Mouse (Mus musculus) heart, adult 2 months (tissue): ENCODE data around the gene Hdgfl3. TPM values are rescaled to one million over a fixed set of nuclear protein-coding genes. Genes with fewer than 3 reads are reported as not detected.

Experiments
- DNase-seq, 2 experiments: peaks; one replicate each; pipeline ENCODE4 v3.0.0; 2021
- H3K27ac ChIP-seq: fragments of 200-600 bp; 2 replicates; pipeline ENCODE4 v1.8.1; 2022
- H3K27me3 ChIP-seq: fragments of 200-500 bp; 2 replicates; pipeline ENCODE4 v1.6.1; 2012; ENCODE audit warnings: mild to moderate bottlenecking, low read length, inconsistent platforms, mixed read lengths; ENCODE audit not compliant: control insufficient read depth, insufficient read depth
- H3K36me3 ChIP-seq: fragments of 200-500 bp; 2 replicates; pipeline ENCODE4 v1.6.1; 2012; ENCODE audit warnings: low read length, inconsistent platforms; ENCODE audit not compliant: control insufficient read depth, insufficient read depth
- H3K4me1 ChIP-seq: fragments of 200-500 bp; 2 replicates; pipeline ENCODE4 v1.6.1; 2011; ENCODE audit warnings: low read length; ENCODE audit not compliant: control insufficient read depth, insufficient read depth
- H3K4me3 ChIP-seq: fragments of 200-600 bp; 2 replicates; pipeline ENCODE4 v1.8.1; 2022
- H3K79me2 ChIP-seq: fragments of 200-500 bp; replicated peaks from 2 replicates; pipeline ENCODE4 v1.6.1; 2012; ENCODE audit warnings: mild to moderate bottlenecking, inconsistent platforms, low read length, moderate library complexity, mixed read lengths; ENCODE audit not compliant: control insufficient read depth, insufficient read depth
- H3K9ac ChIP-seq: fragments of 200-500 bp; 2 replicates; pipeline ENCODE4 v1.6.1; 2012; ENCODE audit warnings: low read depth, mild to moderate bottlenecking, control low read depth, inconsistent platforms, low read length, mixed read lengths
- CTCF ChIP-seq: fragments of 200-600 bp; IDR thresholded peaks from 2 replicates; pipeline ENCODE4 v1.8.1; 2022; ENCODE audit warnings: antibody characterized with exemption, mild to moderate bottlenecking, moderate library complexity
- EP300 ChIP-seq: fragments of 200-500 bp; IDR thresholded peaks from 2 replicates; pipeline ENCODE4 v1.6.1; 2011; ENCODE audit warnings: low read depth, low read length, control low read depth; ENCODE audit not compliant: insufficient read depth
- POLR2A ChIP-seq: fragments of 200-500 bp; IDR thresholded peaks from 2 replicates; pipeline ENCODE4 v1.6.1; 2011; ENCODE audit warnings: mild to moderate bottlenecking, low read depth, low read length, control low read depth; ENCODE audit not compliant: insufficient read depth
- WGBS: fragments of 180-500 bp; shearing (Covaris S2); methylation state at CpG from one replicate; pipeline ENCODE4 v1.1.7; 2018; 5-methylcytosine and 5-hydroxymethylcytosine counted together
- intact Hi-C: fragments of 180-260 bp; cut with DNase I; formaldehyde crosslinking; loops from one replicate; pipeline ENCODE4 v1.15.1; 2025
- polyA plus RNA-seq: library from polyadenylated mRNA; depleted of rRNA; stranded (reverse); fragments of >200 nt; gene quantifications from 2 replicates; pipeline ENCODE4 v1.2.3, GENCODE M21; 2012
- total RNA-seq, 2 experiments: library from RNA; stranded (reverse); gene quantifications; 2 replicates each; pipeline ENCODE4 v1.2.3; 2021

Hdgfl3 gene
- total and polyA plus RNA-seq, 3 experiments, result 1.8 to 8.0 (median 7.8) TPM

DNA sequence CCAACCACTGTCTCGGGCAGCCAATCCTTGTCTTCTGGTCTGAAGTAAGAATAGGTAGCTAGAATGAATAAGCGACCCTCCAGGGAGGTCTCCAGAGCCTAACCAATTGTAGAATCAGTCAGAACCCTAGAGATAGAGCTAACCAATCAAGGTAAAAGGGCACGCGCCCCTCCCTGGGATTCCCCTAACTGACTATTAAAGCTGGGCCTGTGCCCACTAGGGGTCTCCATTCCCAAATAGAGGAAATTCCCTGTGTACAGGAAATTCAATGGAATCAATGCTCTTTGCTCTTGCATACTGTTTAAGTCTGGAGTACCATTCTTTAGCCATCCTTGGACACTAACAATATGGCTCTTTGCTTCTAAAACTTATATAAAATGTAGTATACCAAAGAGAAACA, 11.1 kb upstream of the Hdgfl3 start:
- H3K79me2 ChIP-seq, result no peaks in the 10 kb centered on the region
- H3K9ac ChIP-seq, result no peak overlapping the region
- H3K27me3 ChIP-seq, result no peaks in the 10 kb centered on the region
- no peaks in the 10 kb centered on the region for H3K36me3 ChIP-seq
- H3K27ac ChIP-seq, result no peak overlapping the region
- H3K4me1 ChIP-seq, result no peaks in the 10 kb centered on the region
- DNase-seq, result no peak
- intact Hi-C loops, result no loop called here
- H3K4me3 ChIP-seq, result no peak overlapping the region
- WGBS, result 37% methylated on average over 4 of the region's 4 CpGs
- no peak for TF ChIP-seq POLR2A
- TF ChIP-seq CTCF, result no peak
- TF ChIP-seq EP300, result no peak

- no peak overlapping the region; the same call in 1 of the 2 replicates for H3K27ac ChIP-seq
- H3K4me3 ChIP-seq, result peak overlapping the region; percentile 95; the same call in 1 of the 2 replicates
- H3K4me1 ChIP-seq, result no peaks in the 10 kb centered on the region
- TF ChIP-seq EP300, result no peak
- TF ChIP-seq CTCF, result no peak
- no peak for TF ChIP-seq POLR2A
- 32% methylated on average over 5 of the region's 5 CpGs for WGBS
- peak overlapping the region; percentile 49; the same call in 1 of the 2 replicates for H3K9ac ChIP-seq
- H3K36me3 ChIP-seq, result peaks cover 2% of the 10 kb centered on the region; the same call in 1 of the 2 replicates
- intact Hi-C loops, result loop anchor here (5.0 kb wide), 1 partner anchor 68 kb away; no protein-coding TSS in a partner anchor
- H3K27me3 ChIP-seq, result no peaks in the 10 kb centered on the region
- DNase-seq, result no peak
- H3K79me2 ChIP-seq, result no peaks in the 10 kb centered on the region
Measured at GRCm38 (mm10) chr7:81934806-81935205, 533 bp upstream of the Hdgfl3 start.

GRCm38 (mm10) chr7:81933601-81934266, 539 bp downstream of the Hdgfl3 start:
- H3K4me3 ChIP-seq, result peak overlapping the region; percentile 95
- H3K27ac ChIP-seq, result peak overlapping the region; percentile 81
- H3K36me3 ChIP-seq, result peaks cover 2% of the 10 kb centered on the region; the same call in 1 of the 2 replicates
- TF ChIP-seq EP300 (no peak), CTCF (no peak), POLR2A (no peak)
- peak; percentile 80 for DNase-seq
- intact Hi-C loops, result loop anchor here (2.0 to 5.0 kb wide), 3 partner anchors 66 to 145 kb away; partner anchors contain the start of genes 3110040N11Rik and Btbd1
- H3K4me1 ChIP-seq, result no peaks in the 10 kb centered on the region
- H3K79me2 ChIP-seq, result 0 out of 2 replicates have a peak, but pooled peaks cover 2% of the 10 kb centered on the region
- H3K27me3 ChIP-seq, result no peaks in the 10 kb centered on the region
- under 1% methylated on average over 99 of the region's 103 CpGs for WGBS
- H3K9ac ChIP-seq, result peak overlapping the region; percentile 88

- peak overlapping the region; percentile 88 for H3K9ac ChIP-seq
- no peak for DNase-seq
- no peaks in the 10 kb centered on the region for H3K27me3 ChIP-seq
- WGBS, result 6% methylated on average over 23 of the region's 23 CpGs
- H3K79me2 ChIP-seq, result 0 out of 2 replicates have a peak, but pooled peaks cover 2% of the 10 kb centered on the region
- H3K4me1 ChIP-seq, result no peaks in the 10 kb centered on the region
- H3K4me3 ChIP-seq, result peak overlapping the region; percentile 95
- peak overlapping the region; percentile 81 for H3K27ac ChIP-seq
- intact Hi-C loops, result loop anchor here (2.0 to 5.0 kb wide), 3 partner anchors 66 to 144 kb away; partner anchors contain the start of genes 3110040N11Rik and Btbd1
- H3K36me3 ChIP-seq, result peaks cover 2% of the 10 kb centered on the region; the same call in 1 of the 2 replicates
- TF ChIP-seq EP300 (no peak), POLR2A (no peak), CTCF (no peak)
Measured at GRCm38 (mm10) chr7:81933061-81933600, 1.1 kb downstream of the Hdgfl3 start.

- H3K9ac ChIP-seq, result no peak overlapping the region
- DNase-seq, result no peak
- peak overlapping the region; percentile 95 for H3K4me3 ChIP-seq
- intact Hi-C loops, result loop anchor here (2.0 to 5.0 kb wide), 3 partner anchors 65 to 144 kb away; partner anchors contain the start of genes 3110040N11Rik and Btbd1
- H3K27ac ChIP-seq, result peak overlapping the region; percentile 81; the same call in 1 of the 2 replicates
- no peak for TF ChIP-seq EP300
- no peak for TF ChIP-seq POLR2A
- no peak for TF ChIP-seq CTCF
- H3K79me2 ChIP-seq, result 0 out of 2 replicates have a peak, but pooled peaks cover 2% of the 10 kb centered on the region
- WGBS, result 41% methylated on average over 5 of the region's 5 CpGs
- H3K27me3 ChIP-seq, result no peaks in the 10 kb centered on the region
- no peaks in the 10 kb centered on the region for H3K4me1 ChIP-seq
- H3K36me3 ChIP-seq, result peaks cover 2% of the 10 kb centered on the region; the same call in 1 of the 2 replicates
Measured at GRCm38 (mm10) chr7:81932521-81933045, 1.7 kb downstream of the Hdgfl3 start.

GRCm38 (mm10) chr7:81928998-81929397, 5.3 kb downstream of the Hdgfl3 start:
- 0 out of 2 replicates have a peak, but pooled peaks cover 2% of the 10 kb centered on the region for H3K79me2 ChIP-seq
- peaks cover 2% of the 10 kb centered on the region; the same call in 1 of the 2 replicates for H3K36me3 ChIP-seq
- H3K27ac ChIP-seq, result no peak overlapping the region
- no peak for DNase-seq
- intact Hi-C loops, result no loop called here
- no peak for TF ChIP-seq POLR2A
- no peak for TF ChIP-seq CTCF
- TF ChIP-seq EP300, result no peak
- no peaks in the 10 kb centered on the region for H3K27me3 ChIP-seq
- H3K4me1 ChIP-seq, result no peaks in the 10 kb centered on the region
- no peak overlapping the region for H3K4me3 ChIP-seq
- H3K9ac ChIP-seq, result no peak overlapping the region
- WGBS, result 79% methylated on average over 7 of the region's 7 CpGs
